Mouse (Mus musculus) Patski (cell line): Measurements from ENCODE around the gene Gm5426. TPM values are rescaled to one million over a fixed set of nuclear protein-coding genes. Genes with fewer than 3 reads are reported as not detected.

Experiments
- ATAC-seq: fragments of 100-300 bp; one replicate; pipeline ENCODE4 v1.8.0; 2021
- CTCF ChIA-PET: fragments of 350-600 bp; sonication (Branson Sonifier 250); formaldehyde crosslinking; loops from one replicate; lab custom pipeline; 2022; ENCODE audit warnings: inconsistent platforms; lab: Charles Lee
- POLR2A ChIA-PET: fragments of 350-600 bp; sonication (Branson Sonifier 250); formaldehyde crosslinking; loops from one replicate; lab custom pipeline; 2022; ENCODE audit warnings: antibody characterized with exemption, inconsistent platforms; lab: Charles Lee
- DNase-seq: peaks from one replicate; pipeline ENCODE4 v3.0.0-alpha.2; 2011; ENCODE audit warnings: low read depth, low spot score
- H3K27me3 ChIP-seq: fragments of 371-371 bp; one replicate; pipeline ENCODE4 v1.5.1; 2021
- CTCF ChIP-seq: fragments of 100-300 bp; IDR thresholded peaks from one replicate; pipeline ENCODE4 v1.5.1; 2021
- in situ Hi-C: fragments of 300-500 bp; cut with MboI; formaldehyde crosslinking; loops from 3 replicates; pipeline ENCODE4 v1.11.1; 2018; ENCODE audit warnings: low pct_unique_long_range_greater_than_20kb, mixed read lengths
- polyA plus RNA-seq: library from polyadenylated mRNA; unstranded; gene quantifications from one replicate; pipeline ENCODE4 v1.2.3, GENCODE M21; 2021

Gene Gm5426
- polyA plus RNA-seq, 1 experiment from 2014 or later: not detected

DNA sequence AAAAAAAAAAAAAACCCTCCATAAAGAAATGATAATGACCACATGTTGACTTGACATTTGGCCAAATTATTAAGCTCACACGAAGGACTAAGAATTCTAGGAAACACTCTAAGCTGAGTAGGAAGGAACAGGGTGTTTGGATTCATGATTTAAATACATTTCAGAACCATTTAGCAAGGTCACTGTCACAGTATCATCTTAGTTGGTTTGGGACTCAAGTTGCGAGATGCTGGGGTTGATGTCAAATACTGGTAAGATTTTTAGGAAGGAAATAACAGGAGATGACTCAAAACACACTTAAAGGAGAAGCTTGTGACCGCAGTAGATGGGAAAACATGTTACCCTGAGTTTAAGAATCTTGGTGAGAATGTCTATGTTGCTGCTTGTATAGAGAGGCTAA lies 49.2 kb downstream of the Gm5426 start:
- DNase-seq (no peak), ATAC-seq (no peak)
- in situ Hi-C loops: no loop called here
- ChIA-PET CTCF (no interaction called here), POLR2A (no interaction called here)
- H3K27me3 ChIP-seq: no peaks in the 10 kb centered on the region
- TF ChIP-seq CTCF: no peak

Other genes starting within 250 kb of the Gm5426 start
- 20.2 TPM for gene Eea1, start 196.0 kb upstream of the Gm5426 start, polyA plus RNA-seq